Mouse (Mus musculus): ENCODE measurements around the gene 2610301B20Rik. TPM values are rescaled to one million over a fixed set of nuclear protein-coding genes. Genes with fewer than 3 reads are reported as not detected.

2610301B20Rik gene
- total and polyA plus RNA-seq, 3 experiments, result 13.3 to 15.7 TPM; not detected in 1

GRCm38 (mm10) chr4:10874718-10875121 is 422 bp downstream of the 2610301B20Rik start:
- Histone ChIP-seq H3K4me1 (ENCODE audit: control insufficient read depth in 1 of 2, insufficient read depth in 2 of 2, low read length in 2 of 2) (peaks cover 0 to 5% of the 10 kb centered on the region in 2 experiments; a peak in 2 of 4 replicates), H3K9ac (ENCODE audit: control insufficient read depth, low read depth, low read length, poor library complexity, severe bottlenecking) (peak overlapping the region; percentile 82), H3K9me3 (replicated peaks; ENCODE audit: insufficient read depth, low read length) (no peaks in the 10 kb centered on the region), H3K4me3 (ENCODE audit: control insufficient read depth in 1 of 2, insufficient read depth in 1 of 2, low read depth in 2 of 2, low read length in 2 of 2) (peak overlapping the region; percentile 80 to 85), H3K27ac (ENCODE audit: control insufficient read depth, low read depth, low read length) (peak overlapping the region; percentile 86), H3K79me2 (ENCODE audit: control insufficient read depth, insufficient read depth, low read length, poor library complexity) (no peaks in the 10 kb centered on the region; the same call in 1 of the 2 replicates), H3K27me3 (ENCODE audit: control insufficient read depth in 1 of 2, insufficient read depth in 2 of 2, low read length in 2 of 2) (no peaks in the 10 kb centered on the region), H3K36me3 (ENCODE audit: control insufficient read depth in 1 of 2, insufficient read depth in 2 of 2, low read length in 2 of 2) (no peaks in the 10 kb centered on the region; a peak in 1 of 4 replicates)
- peak; percentile 77 for DNase-seq (ENCODE audit: low read depth, low spot score)
- TF ChIP-seq TBP (IDR thresholded peaks at IDR 0.05; ENCODE audit: low read depth, low read length) (no peak), UBTF (IDR thresholded peaks at IDR 0.05; ENCODE audit: borderline replicate concordance, insufficient read depth, low read depth, low read length) (peak; percentile 90; the same call in 1 of the 2 replicates), SIN3A (IDR thresholded peaks at IDR 0.05; ENCODE audit: low read length) (peak; percentile 58; the same call in 1 of the 2 replicates)

- DNase-seq (ENCODE audit: low read depth, low spot score), result peak; percentile 68
- peak overlapping the region; percentile 86 for H3K27ac ChIP-seq (ENCODE audit: control insufficient read depth, low read depth, low read length)
- H3K9me3 ChIP-seq (replicated peaks; ENCODE audit: insufficient read depth, low read length), result no peaks in the 10 kb centered on the region
- H3K4me1 ChIP-seq (ENCODE audit: control insufficient read depth in 1 of 2, insufficient read depth in 2 of 2, low read length in 2 of 2), result peaks cover 0 to 5% of the 10 kb centered on the region in 2 experiments; a peak in 2 of 4 replicates
- H3K36me3 ChIP-seq (ENCODE audit: control insufficient read depth in 1 of 2, insufficient read depth in 2 of 2, low read length in 2 of 2), result peaks cover 0 to 1% of the 10 kb centered on the region in 2 experiments; a peak in 2 of 4 replicates
- no peaks in the 10 kb centered on the region; the same call in 1 of the 2 replicates for H3K79me2 ChIP-seq (ENCODE audit: control insufficient read depth, insufficient read depth, low read length, poor library complexity)
- H3K4me3 ChIP-seq (ENCODE audit: control insufficient read depth in 1 of 2, insufficient read depth in 1 of 2, low read depth in 2 of 2, low read length in 2 of 2), result peak overlapping the region; percentile 80 to 85
- H3K27me3 ChIP-seq (ENCODE audit: control insufficient read depth in 1 of 2, insufficient read depth in 2 of 2, low read length in 2 of 2), result no peaks in the 10 kb centered on the region
- H3K9ac ChIP-seq (ENCODE audit: control insufficient read depth, low read depth, low read length, poor library complexity, severe bottlenecking), result peak overlapping the region; percentile 82
- no peak for TF ChIP-seq TAL1 (IDR thresholded peaks at IDR 0.05; ENCODE audit: low read length)
- peak in 1 of 2 experiments; percentile 26; a peak in 1 of 4 replicates for TF ChIP-seq USF2 (IDR thresholded peaks at IDR 0.05; ENCODE audit: borderline replicate concordance in 1 of 2, insufficient read depth in 1 of 2, low read depth in 1 of 2, low read length in 2 of 2)
- TF ChIP-seq ZKSCAN1 (IDR thresholded peaks at IDR 0.05; ENCODE audit: low read depth, low read length), result no peak
- TF ChIP-seq RAD21 (IDR thresholded peaks at IDR 0.05; ENCODE audit: low read depth, low read length), result no peak
- no peak for TF ChIP-seq CHD1 (IDR thresholded peaks at IDR 0.05; ENCODE audit: low read depth, low read length)
- 0 out of 2 replicates have a peak, but pooled peaks have one; percentile 15 for TF ChIP-seq TCF12 (IDR thresholded peaks at IDR 0.05; ENCODE audit: low read depth, low read length)
- TF ChIP-seq EP300 (IDR thresholded peaks at IDR 0.05; ENCODE audit: low read depth in 1 of 2, low read length in 2 of 2), result 0 out of 4 replicates have a peak, but pooled peaks of 1 of the 2 experiments have one; percentile 16
- TF ChIP-seq MXI1 (IDR thresholded peaks at IDR 0.05; ENCODE audit: low read depth, low read length), result peak; percentile 71
- 0 out of 2 replicates have a peak, but pooled peaks have one; percentile 20 for TF ChIP-seq MEF2A (IDR thresholded peaks at IDR 0.05; ENCODE audit: extremely low read depth, insufficient replicate concordance, low read depth, low read length, poor library complexity, severe bottlenecking)
- peak; percentile 52; the same call in 1 of the 2 replicates for TF ChIP-seq MAZ (IDR thresholded peaks at IDR 0.05; ENCODE audit: low read depth, low read length)
- TF ChIP-seq MYB (IDR thresholded peaks at IDR 0.05; ENCODE audit: low read depth, low read length), result no peak
- no peak for TF ChIP-seq ZMIZ1 (IDR thresholded peaks at IDR 0.05; ENCODE audit: low read depth, low read length)
- peak; percentile 57; the same call in 1 of the 2 replicates for TF ChIP-seq CHD2 (IDR thresholded peaks at IDR 0.05; ENCODE audit: low read length)
- TF ChIP-seq TBP (IDR thresholded peaks at IDR 0.05; ENCODE audit: low read depth, low read length), result peak; percentile 49; the same call in 1 of the 2 replicates
- TF ChIP-seq RCOR1 (IDR thresholded peaks at IDR 0.05; ENCODE audit: low read depth, low read length), result peak; percentile 41; the same call in 1 of the 2 replicates
- peak; percentile 50; the same call in 1 of the 2 replicates for TF ChIP-seq NELFE (IDR thresholded peaks at IDR 0.05; ENCODE audit: low read depth, low read length)
- peak in 1 of 2 experiments; percentile 48; a peak in 2 of 4 replicates for TF ChIP-seq POLR2A (IDR thresholded peaks at IDR 0.05; ENCODE audit: control insufficient read depth in 1 of 2, insufficient read depth in 1 of 2, low read depth in 1 of 2, low read length in 2 of 2, poor library complexity in 1 of 2)
- no peak for TF ChIP-seq ZNF384 (IDR thresholded peaks at IDR 0.05; ENCODE audit: low read depth, low read length)
- peak; percentile 70 for TF ChIP-seq MAX (IDR thresholded peaks at IDR 0.05; ENCODE audit: low read length)
- peak; percentile 79 for TF ChIP-seq MYC (IDR thresholded peaks at IDR 0.05; ENCODE audit: low read depth, low read length)
- TF ChIP-seq POLR2AphosphoS2 (IDR thresholded peaks at IDR 0.05; ENCODE audit: low read length), result no peak
- no peak for TF ChIP-seq SMC3 (IDR thresholded peaks at IDR 0.05; ENCODE audit: low read depth, low read length)
- no peak for TF ChIP-seq SIN3A (IDR thresholded peaks at IDR 0.05; ENCODE audit: low read length)
- TF ChIP-seq JUND (IDR thresholded peaks at IDR 0.05; ENCODE audit: low read depth, low read length), result no peak
- TF ChIP-seq POLR2AphosphoS5 (IDR thresholded peaks at IDR 0.05; ENCODE audit: borderline replicate concordance, low read depth, low read length), result no peak
- TF ChIP-seq BHLHE40 (IDR thresholded peaks at IDR 0.05; ENCODE audit: borderline replicate concordance, low read depth, low read length), result no peak
- no peak for TF ChIP-seq ZC3H11A (IDR thresholded peaks at IDR 0.05; ENCODE audit: low read depth, low read length)
- peak; percentile 83 for TF ChIP-seq USF1 (IDR thresholded peaks at IDR 0.05; ENCODE audit: low read depth, low read length)
- no peak for TF ChIP-seq NRF1 (IDR thresholded peaks at IDR 0.05; ENCODE audit: insufficient read depth, low read depth, low read length, poor library complexity, severe bottlenecking)
These were observed 1.1 kb downstream of the 2610301B20Rik start for GRCm38 (mm10) chr4:10875407-10875806.
